Comparison of ENCODE assay signal across 26 mouse cellular contexts in genomic region chr3:56065234-56065633, GRCm38 (mm10).
DNase-seq lines count a peak whose midpoint lies in the region; ATAC-seq and TF ChIP-seq lines count a peak whose summit lies in the region.
"Had no signal": no experiment of that assay in that cellular context is flagged by ENCODE, and none has a peak within 500 bp of the region (broad histone marks: within the 10 kb centered on the region; RNA-seq: fewer than 3 reads in every experiment).

No protein-coding gene starts in this region.

- H3K9me3 ChIP-seq in liver, embryonic 12.5 days (replicated peaks), result no peaks in the 10 kb centered on the region
- H3K9me3 ChIP-seq in liver, postnatal 0 days (ENCODE audit: low read length), result no peaks in the 10 kb centered on the region
- H3K9me3 ChIP-seq in liver, embryonic 13.5 days (replicated peaks), result no peaks in the 10 kb centered on the region
- H3K9me3 ChIP-seq in liver, embryonic 16.5 days (replicated peaks; ENCODE audit: control insufficient read depth, low read length), result no peaks in the 10 kb centered on the region
- H3K9me3 ChIP-seq: embryonic facial prominence, embryonic 12.5 days; embryonic facial prominence, embryonic 15.5 days; hindbrain, embryonic 12.5 days; hindbrain, embryonic 15.5 days had no signal

- no peak overlapping the region for H3K4me3 ChIP-seq in liver, embryonic 12.5 days
- no peak overlapping the region for H3K4me3 ChIP-seq in liver, postnatal 0 days (ENCODE audit: low read depth, low read length)
- no peak overlapping the region for H3K4me3 ChIP-seq in liver, embryonic 13.5 days (replicated peaks)
- no peak overlapping the region for H3K4me3 ChIP-seq in liver, embryonic 16.5 days (ENCODE audit: low read depth, low read length)
- H3K4me3 ChIP-seq: embryonic facial prominence, embryonic 12.5 days; embryonic facial prominence, embryonic 15.5 days; gastrocnemius, adult 2 months; hindbrain, embryonic 12.5 days; hindbrain, embryonic 15.5 days had no signal

- no peak overlapping the region for H3K9ac ChIP-seq in liver, embryonic 12.5 days
- H3K9ac ChIP-seq in liver, postnatal 0 days (replicated peaks), result no peak overlapping the region
- H3K9ac ChIP-seq in liver, embryonic 13.5 days, result no peak overlapping the region
- no peak overlapping the region for H3K9ac ChIP-seq in liver, embryonic 16.5 days (ENCODE audit: low read depth, low read length)
- H3K9ac ChIP-seq: embryonic facial prominence, embryonic 12.5 days; embryonic facial prominence, embryonic 15.5 days; forebrain, postnatal 0 days; hindbrain, embryonic 12.5 days; hindbrain, embryonic 15.5 days had no signal

- no peaks in the 10 kb centered on the region for H3K27me3 ChIP-seq in liver, embryonic 12.5 days (replicated peaks)
- H3K27me3 ChIP-seq in liver, postnatal 0 days (ENCODE audit: insufficient read depth, low read length), result no peaks in the 10 kb centered on the region
- H3K27me3 ChIP-seq in liver, embryonic 13.5 days, result no peaks in the 10 kb centered on the region
- H3K27me3 ChIP-seq in liver, embryonic 16.5 days (ENCODE audit: control insufficient read depth, insufficient read depth, low read depth, low read length), result no peaks in the 10 kb centered on the region
- H3K27me3 ChIP-seq: CH12.LX; embryonic facial prominence, embryonic 12.5 days; embryonic facial prominence, embryonic 15.5 days; hindbrain, embryonic 12.5 days; hindbrain, embryonic 15.5 days had no signal

- peak; percentile 86 for ATAC-seq in liver, embryonic 12.5 days
- ATAC-seq in liver, postnatal 0 days, result no peak
- ATAC-seq in liver, embryonic 13.5 days (ENCODE audit: low read depth), result peak; percentile 93
- ATAC-seq in liver, embryonic 16.5 days (ENCODE audit: low read depth), result peak; percentile 76
- ATAC-seq: activated CD4-positive, CD25-positive, alpha-beta regulatory T cell, adult 4 months; forebrain, embryonic 14.5 days; forebrain, postnatal 0 days had no signal

- TF ChIP-seq EP300 in liver, postnatal 0 days (IDR thresholded peaks at IDR 0.05; ENCODE audit: low read depth), result no peak

- H3K27ac ChIP-seq in liver, embryonic 12.5 days, result no peak overlapping the region
- no peak overlapping the region for H3K27ac ChIP-seq in liver, postnatal 0 days (ENCODE audit: low read depth)
- no peak overlapping the region for H3K27ac ChIP-seq in liver, embryonic 13.5 days
- H3K27ac ChIP-seq in liver, embryonic 16.5 days (ENCODE audit: low read length), result no peak overlapping the region
- H3K27ac ChIP-seq: embryonic facial prominence, embryonic 12.5 days; embryonic facial prominence, embryonic 15.5 days; gastrocnemius, adult 2 months; hindbrain, embryonic 12.5 days; hindbrain, embryonic 15.5 days had no signal

- no peak for DNase-seq in liver, postnatal 0 days
- DNase-seq in liver, embryonic 13.5 days, result peak; percentile 3
- DNase-seq in kidney, adult 18-20 months, result no peak
- DNase-seq in left cerebral cortex, postnatal 10 days (ENCODE audit: extremely low spot score in 1 of 2, low spot score in 2 of 2), result no peak
- DNase-seq: adrenal gland, adult 8-10 months; adrenal gland, postnatal 25 days; B cell, adult 2 months; cerebellum, adult 11 months; cerebellum, adult 2 months; cerebellum, adult 9-11 months; cerebellum, postnatal 25 days; forebrain, postnatal 0 days; gastrocnemius, adult 2 months; gastrocnemius, postnatal 14 days; heart, adult 11 months had no signal

- peak overlapping the region; percentile 40 for H3K4me2 ChIP-seq in liver, embryonic 12.5 days
- no peak overlapping the region for H3K4me2 ChIP-seq in liver, postnatal 0 days (ENCODE audit: low read depth, low read length)
- H3K4me2 ChIP-seq in liver, embryonic 13.5 days, result 0 out of 2 replicates have a peak overlapping the region, but pooled peaks have one; percentile 3
- no peak overlapping the region for H3K4me2 ChIP-seq in liver, embryonic 16.5 days (ENCODE audit: low read depth, low read length)
- H3K4me2 ChIP-seq: embryonic facial prominence, embryonic 12.5 days; embryonic facial prominence, embryonic 15.5 days; heart, embryonic 11.5 days; hindbrain, embryonic 12.5 days; hindbrain, embryonic 15.5 days had no signal

- WGBS in liver, embryonic 12.5 days (ENCODE audit: insufficient replicate concordance), result 31% methylated on average over 4 of the region's 4 CpGs
- 75% methylated on average over 4 of the region's 4 CpGs for WGBS in liver, postnatal 0 days (ENCODE audit: insufficient replicate concordance)
- WGBS in liver, embryonic 13.5 days (ENCODE audit: insufficient replicate concordance), result 37% methylated on average over 4 of the region's 4 CpGs
- 41% methylated on average over 4 of the region's 4 CpGs for WGBS in liver, embryonic 16.5 days (ENCODE audit: insufficient replicate concordance)

- no peak for TF ChIP-seq CTCF in liver, postnatal 0 days (IDR thresholded peaks at IDR 0.05; ENCODE audit: low read depth)

- H3K36me3 ChIP-seq in liver, embryonic 12.5 days, result no peaks in the 10 kb centered on the region
- no peaks in the 10 kb centered on the region for H3K36me3 ChIP-seq in liver, postnatal 0 days (replicated peaks; ENCODE audit: insufficient read depth, low read length)
- H3K36me3 ChIP-seq in liver, embryonic 13.5 days, result no peaks in the 10 kb centered on the region
- H3K36me3 ChIP-seq in liver, embryonic 16.5 days (ENCODE audit: control insufficient read depth, insufficient read depth), result no peaks in the 10 kb centered on the region
- H3K36me3 ChIP-seq: embryonic facial prominence, embryonic 15.5 days; G1E had no signal

- intact Hi-C loops in left cerebral cortex, postnatal 10 days (cut with DNase I), result no loop called here

- H3K4me1 ChIP-seq in liver, embryonic 12.5 days, result peaks cover 22% of the 10 kb centered on the region
- H3K4me1 ChIP-seq in liver, postnatal 0 days (ENCODE audit: insufficient read depth), result no peaks in the 10 kb centered on the region
- peaks cover 17% of the 10 kb centered on the region for H3K4me1 ChIP-seq in liver, embryonic 13.5 days (replicated peaks)
- H3K4me1 ChIP-seq in liver, embryonic 16.5 days (ENCODE audit: control insufficient read depth, low read depth, low read length), result no peaks in the 10 kb centered on the region
- H3K4me1 ChIP-seq: embryonic facial prominence, embryonic 12.5 days; hindbrain, embryonic 12.5 days; hindbrain, embryonic 15.5 days had no signal

Comparison
In these comparisons a context has a peak if more than half of its experiments do, and no peak if none do; other contexts are left out.
1. H3K4me2 ChIP-seq: peak in liver, embryonic 12.5 days (single experiment) and liver, embryonic 13.5 days (single experiment); none in liver, postnatal 0 days (single experiment) and liver, embryonic 16.5 days (single experiment).